Mouse (Mus musculus) liver, adult 2 months (tissue): ENCODE data around the gene Mast1.

Experiments used
- CTCF ChIP-seq: fragments of 200-500 bp; IDR thresholded peaks from 2 replicates; pipeline ENCODE4 v1.5.1; 2011; ENCODE audit warnings: low read depth, low read length, control low read depth
- POLR2A ChIP-seq: fragments of 200-500 bp; IDR thresholded peaks from 2 replicates; pipeline ENCODE4 v1.6.1; 2011; ENCODE audit warnings: low read length, control low read depth; ENCODE audit not compliant: insufficient read depth; ENCODE audit errors: extremely low read depth

DNA sequence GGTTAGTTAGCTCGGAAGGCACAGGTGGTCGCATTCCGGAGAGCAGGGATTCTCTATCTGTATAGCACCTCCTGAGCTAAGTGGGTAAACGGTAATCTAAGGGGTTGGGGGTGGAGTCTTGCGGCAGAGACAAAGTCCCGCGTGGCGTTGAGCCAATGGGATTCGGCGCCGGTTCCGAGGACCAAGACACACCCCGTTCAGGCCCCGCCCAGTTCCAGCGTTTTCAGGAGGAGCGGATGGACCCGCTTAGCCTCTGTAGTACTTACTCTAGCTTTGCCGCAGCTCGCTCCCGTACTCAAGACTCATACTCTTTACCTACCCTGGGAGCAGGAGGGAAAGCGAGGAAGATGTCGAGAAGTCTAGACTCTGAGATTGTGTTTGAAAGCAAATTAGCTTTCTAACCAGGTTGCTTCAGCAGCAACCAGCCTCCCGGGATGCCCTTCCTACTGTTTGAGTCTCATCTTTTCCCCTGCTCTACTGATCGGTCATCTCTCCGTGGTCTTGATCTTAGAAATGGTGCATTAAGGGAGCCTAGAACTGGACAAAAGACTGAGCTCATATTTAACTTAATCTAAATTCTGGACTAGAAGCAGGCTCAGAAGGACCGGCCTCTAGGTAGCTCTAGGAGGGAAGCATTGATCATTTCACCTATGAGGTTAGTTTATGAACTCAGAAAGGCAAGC is 7.5 kb upstream of the Mast1 start:
- TF ChIP-seq POLR2A (no peak), CTCF (no peak)
